Mouse (Mus musculus) CD8-positive naive resting alpha-beta T cell, adult 2 months (primary cell): Measurements from ENCODE around the gene Klf2.
A peak's percentile ranks its signal among the peaks of the same experiment; 100 is the strongest.

Experiments used
- DNase-seq, 2 experiments: peaks; one replicate each; pipeline ENCODE4 v3.0.0; 2022; ENCODE audit warnings: low read depth in 2 of 2, low spot score in 2 of 2

Gene Klf2

GRCm38 (mm10) chr8:72303633-72304032, 15.2 kb upstream of the Klf2 start:
- DNase-seq: no peak

DNA sequence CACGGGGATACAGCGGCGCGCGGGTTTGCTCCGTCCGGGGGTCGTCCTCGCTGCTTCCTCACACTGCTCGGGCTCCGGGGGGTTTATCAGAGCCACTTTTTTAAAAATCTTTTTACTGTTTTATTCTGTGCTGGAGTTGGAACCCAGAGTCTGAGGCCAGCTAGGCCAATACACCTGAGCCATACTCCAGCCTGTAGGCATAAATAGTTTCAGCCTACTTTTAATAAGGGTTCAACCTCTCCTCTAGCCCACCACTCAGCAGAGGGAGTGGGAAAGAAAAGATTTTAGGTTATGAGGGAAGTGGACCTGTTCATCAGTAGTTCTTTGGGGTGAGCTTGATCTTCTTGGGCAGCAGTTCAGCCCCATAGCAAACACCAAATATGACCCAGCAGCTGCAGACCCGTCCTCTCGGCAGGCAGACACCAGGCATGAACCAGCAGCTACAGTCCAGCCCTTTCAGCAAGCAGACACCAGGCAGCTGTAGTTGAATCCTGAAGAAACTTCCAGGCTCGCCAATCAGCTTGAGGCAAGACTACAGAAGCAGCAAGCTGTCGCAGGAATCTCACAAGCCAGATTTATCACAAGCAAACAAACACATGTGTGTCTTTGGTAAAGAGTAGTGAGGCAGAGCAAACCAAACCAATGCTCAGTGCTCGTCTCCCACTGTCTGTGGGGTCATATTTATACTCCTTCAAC, 13.5 kb upstream of the Klf2 start, which contains the start of gene Gm10282:
Gene Gm10282 (minus strand): TSS at position 51 of the 696 bp plus-strand sequence.
- DNase-seq: no peak

DNA sequence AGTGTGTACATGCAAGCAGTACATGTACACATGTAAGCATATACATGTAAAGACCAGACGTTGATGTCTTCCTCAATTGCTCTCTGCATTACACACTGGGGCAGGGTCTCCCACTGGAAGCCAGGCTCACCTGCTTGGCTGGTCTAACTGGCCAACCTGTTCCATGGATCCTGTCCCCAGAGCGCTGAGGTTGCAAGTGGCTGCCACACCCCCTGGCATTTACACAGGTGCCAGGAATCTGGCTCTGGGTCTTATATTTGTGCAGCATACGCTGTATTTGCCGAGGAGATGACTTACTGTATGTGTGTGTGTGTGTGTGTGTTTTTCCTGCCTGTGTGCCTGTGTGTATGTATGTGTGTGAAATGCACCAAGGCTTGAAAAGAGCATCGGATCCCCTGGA, 11.9 kb upstream of the Klf2 start:
- no peak for DNase-seq

DNA sequence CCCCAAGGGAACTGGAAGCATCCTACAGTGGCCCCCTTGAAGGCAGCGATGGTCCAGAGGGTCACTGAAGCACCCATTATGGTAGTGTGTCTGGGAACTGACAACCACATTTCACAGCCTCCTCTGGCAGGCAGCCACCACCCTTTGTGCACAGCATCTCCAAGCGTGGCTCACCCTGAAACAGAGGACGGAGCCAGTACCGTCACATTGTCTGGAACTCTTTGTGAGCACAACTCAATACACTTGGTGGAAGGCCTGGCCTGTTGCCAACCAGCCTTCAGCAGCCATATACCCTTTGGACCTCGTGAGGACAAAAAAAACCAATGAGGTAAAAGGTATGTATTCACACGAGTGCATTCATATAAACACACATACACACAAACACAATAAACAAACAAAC, 10.6 kb upstream of the Klf2 start:
- no peak for DNase-seq

DNA sequence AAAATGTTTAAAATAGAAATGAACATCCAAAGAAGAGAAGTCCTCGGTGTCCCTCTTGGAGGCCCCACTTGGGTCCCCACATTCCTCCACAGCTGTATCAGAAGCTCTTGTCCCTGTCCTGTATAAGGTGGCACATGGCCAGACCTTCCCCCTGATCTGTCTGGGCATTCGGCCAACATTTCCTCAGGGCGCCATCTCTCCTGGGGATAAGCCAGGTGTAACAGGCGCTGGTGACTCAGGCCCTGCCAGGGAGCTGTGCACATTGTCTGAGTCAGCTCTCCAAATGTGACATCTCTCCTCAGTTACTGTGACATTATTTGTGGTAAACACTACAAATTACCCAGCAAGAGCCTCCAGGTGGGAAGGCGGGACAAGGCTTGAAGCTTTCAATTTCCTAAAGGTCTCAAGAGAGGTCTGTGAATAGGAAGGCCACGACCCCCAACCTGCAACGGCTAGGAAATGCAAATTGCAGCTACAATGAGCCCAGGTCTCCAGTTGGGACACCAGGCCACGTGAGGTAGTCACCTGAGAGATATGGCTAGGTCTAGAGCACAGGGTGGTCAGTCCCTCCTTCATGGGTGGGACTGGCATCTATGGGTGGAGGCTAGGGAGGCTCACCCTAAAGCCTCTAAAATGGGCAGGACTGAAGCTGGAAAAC, 7.9 kb upstream of the Klf2 start:
- DNase-seq: no peak

GRCm38 (mm10) chr8:72312926-72313518, 5.8 kb upstream of the Klf2 start:
- DNase-seq: no peak

GRCm38 (mm10) chr8:72316053-72316695, 2.7 kb upstream of the Klf2 start:
- DNase-seq: no peak

DNA sequence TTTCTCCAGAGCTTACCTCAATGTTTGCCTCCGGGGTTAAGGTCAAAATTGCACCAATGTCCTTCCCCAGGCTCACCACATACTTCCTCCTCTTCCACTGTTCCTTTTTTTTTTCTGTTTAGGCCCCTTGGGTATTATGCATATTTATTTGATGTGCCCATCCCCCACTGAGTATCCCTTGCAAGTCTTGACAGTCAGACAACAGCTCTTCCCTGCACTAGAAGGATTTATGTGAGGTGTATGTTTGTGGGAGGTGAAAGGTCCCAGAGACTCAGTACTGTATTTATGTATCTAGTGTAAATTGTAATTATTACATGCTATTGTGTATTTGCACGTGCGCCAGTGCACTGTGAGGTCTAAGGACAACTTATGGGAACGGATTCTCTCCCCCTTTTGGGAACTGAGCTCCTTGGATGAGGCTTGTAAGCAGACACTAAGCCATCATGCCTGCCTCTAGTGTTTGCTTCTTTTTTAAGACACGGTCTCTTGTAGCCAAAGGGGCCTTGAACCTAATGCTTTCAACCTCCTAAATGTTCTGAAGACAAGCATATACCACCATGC, 1.0 kb upstream of the Klf2 start:
- no peak for DNase-seq

DNA sequence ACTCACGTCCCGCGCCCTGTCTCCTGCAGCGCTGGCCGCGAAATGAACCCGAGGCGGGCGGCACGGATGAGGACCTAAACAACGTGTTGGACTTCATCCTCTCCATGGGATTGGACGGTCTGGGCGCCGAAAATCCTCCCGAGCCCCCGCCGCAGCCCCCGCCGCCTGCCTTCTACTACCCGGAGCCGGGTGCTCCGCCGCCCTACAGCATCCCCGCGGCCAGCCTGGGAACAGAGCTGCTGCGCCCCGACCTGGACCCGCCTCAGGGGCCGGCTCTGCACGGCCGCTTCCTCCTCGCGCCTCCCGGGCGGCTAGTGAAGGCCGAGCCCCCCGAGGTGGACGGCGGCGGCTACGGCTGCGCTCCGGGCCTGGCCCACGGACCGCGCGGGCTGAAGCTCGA, 564 bp downstream of the Klf2 start:
- DNase-seq: no peak

DNA sequence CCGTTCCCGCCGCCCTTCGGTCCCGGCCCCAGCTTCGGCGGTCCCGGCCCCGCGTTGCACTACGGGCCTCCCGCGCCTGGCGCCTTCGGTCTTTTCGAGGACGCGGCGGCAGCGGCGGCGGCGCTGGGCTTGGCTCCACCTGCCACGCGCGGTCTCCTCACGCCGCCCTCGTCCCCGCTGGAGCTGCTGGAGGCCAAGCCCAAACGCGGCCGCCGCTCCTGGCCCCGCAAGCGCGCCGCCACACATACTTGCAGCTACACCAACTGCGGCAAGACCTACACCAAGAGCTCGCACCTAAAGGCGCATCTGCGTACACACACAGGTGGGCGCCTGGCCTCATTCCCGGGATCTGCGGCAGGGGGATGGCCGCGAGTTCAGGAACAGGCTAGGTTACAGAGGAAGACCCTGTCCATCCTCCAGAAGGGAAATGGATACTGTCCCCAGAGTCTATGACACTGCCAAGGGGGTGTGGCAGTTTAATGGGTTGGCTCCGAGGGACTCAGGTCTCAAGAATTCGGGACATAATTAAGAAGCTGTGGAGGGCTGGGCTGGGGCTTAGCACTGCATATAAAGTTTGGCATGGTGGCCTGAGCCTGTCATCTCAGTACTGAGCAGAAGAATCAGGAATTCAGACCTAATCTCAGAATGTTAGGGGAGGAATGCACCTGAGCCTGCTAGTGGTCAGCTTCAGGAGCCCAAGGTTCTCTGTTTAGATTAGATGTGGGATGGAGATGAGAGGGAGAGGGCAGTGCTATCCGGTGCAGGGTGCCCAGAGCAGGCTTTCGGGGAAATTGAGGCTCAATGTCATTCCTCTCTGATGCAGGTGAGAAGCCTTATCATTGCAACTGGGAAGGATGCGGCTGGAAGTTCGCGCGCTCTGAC, 1.3 kb downstream of the Klf2 start:
- DNase-seq: peak; percentile 53 to 54

DNA sequence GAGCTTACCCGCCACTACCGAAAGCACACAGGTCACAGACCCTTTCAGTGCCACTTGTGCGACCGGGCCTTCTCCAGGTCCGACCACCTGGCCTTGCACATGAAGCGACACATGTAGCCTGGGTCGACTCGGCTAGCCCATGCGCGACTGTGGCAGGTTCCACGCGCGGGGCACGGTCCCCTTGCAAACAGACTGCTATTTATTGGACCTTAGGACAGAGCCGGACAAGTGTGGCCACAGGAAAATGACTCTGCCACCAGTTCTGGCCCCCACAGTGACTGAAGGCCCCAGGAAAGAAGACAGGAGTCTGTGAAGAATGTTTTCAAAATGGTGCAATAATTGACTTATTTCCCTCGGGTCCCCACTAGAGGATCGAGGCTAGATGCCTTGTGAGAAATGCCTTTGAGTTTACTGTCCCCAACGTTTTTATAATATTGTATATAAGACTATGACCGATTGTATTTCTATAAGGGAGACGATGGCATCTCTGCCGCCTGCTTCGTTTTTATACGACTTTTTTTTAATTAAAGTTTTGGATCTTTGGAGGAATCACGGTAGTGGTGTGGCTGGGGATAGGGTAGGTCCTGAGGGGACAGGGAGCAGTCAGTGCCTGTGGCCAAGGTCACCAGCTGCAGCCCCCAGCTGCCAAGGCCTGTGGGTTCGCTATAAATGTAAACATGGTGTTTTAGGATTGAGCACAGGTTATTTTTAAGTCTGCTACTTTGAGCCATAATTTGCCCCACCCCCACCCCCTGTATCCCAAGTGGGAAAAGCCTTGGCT, 2.2 kb downstream of the Klf2 start:
- DNase-seq: peak; percentile 37 to 48

DNA sequence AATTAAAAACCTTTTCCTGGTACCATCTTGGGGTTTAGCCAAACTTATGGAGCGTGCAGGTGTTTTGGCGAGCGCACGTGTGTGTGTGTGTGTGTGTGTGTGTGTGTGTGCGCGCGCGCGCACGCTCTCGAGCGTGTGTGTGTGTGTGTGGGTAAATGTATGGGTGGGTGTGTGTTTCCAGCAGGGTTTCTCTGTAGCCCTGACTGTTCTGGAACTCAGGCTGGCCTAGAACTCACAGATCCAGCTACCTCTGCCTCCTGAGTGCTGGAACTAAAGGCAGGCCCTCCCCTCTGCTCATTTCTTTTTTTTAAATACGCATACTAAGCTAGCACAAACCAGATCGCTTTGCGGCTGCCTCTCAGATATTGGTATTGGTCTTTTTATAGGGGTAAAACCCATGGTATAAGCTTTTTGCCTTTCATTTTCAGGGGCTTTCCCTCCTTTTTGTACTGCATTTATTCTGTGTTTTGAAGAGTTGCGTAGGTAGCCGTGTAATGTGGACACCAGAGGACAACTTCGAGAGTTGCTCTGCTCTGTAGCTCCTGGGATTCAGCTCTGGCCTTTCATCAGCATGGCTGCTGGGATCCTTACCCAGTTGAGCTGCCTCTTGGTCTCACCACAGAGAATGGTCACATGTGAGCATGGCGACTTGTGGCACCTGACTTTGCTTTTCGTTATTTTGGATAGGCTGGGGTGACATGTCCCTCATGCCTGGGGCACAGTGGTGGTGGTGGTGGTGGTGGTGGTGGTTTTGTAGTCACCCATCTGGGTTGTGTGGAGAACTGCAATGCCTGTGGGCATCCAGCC, 3.0 kb downstream of the Klf2 start:
- peak; percentile 74 for DNase-seq

DNA sequence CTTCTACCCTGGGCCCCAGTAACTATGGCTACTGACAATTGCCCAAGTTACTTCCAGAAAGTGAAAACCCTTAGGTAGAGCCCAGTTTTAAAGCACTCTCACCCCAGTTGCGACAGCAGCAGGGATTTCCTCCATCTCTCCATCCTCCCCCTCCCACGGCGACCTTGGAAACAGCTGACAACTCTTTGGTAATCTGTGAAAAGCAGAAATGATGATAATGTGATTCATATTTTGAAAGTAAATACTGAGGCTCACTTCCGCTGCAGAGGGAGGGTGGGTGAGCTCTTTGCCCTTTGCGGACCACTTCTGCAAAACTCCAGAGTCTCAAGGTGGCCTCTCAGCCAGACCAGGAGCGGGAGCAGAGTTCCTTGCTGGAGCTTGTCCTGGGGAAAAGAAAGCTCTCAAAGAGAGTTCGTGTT, 3.6 kb downstream of the Klf2 start:
- DNase-seq: peak; percentile 63 to 70

- DNase-seq: peak; percentile 37 to 44
Observed at GRCm38 (mm10) chr8:72323131-72323725, 4.4 kb downstream of the Klf2 start.

- DNase-seq: peak in 1 of 2 experiments; percentile 22
Observed at GRCm38 (mm10) chr8:72324036-72324706, 5.3 kb downstream of the Klf2 start.

GRCm38 (mm10) chr8:72324708-72325107, 5.9 kb downstream of the Klf2 start:
- no peak for DNase-seq

DNA sequence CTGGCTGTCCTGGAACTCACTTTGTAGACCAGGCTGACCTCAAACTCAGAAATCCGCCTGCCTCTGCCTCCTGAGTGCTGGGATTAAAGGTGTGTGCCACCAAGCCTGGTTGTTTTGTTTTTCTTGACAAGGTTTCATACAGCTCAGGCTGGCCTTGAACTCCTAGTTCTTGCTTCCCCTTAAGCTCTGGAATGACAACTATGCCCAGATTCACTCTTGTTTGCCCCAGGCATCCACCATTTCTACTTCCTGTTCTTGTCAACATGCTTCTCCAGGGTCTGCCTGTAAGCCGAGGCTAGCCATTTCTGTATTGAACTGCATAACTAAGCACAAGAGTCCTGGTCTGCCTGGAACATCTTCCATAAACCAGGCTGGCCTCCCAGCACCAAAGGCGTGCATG, 10.3 kb downstream of the Klf2 start:
- DNase-seq: no peak
